Mouse (Mus musculus): ENCODE data around the gene Mustn1. TPM values are rescaled to one million over a fixed set of nuclear protein-coding genes. Genes with fewer than 3 reads are reported as not detected.
A peak's percentile ranks its signal among the peaks of the same experiment; 100 is the strongest.

Gene Mustn1
- polyA plus RNA-seq, 1 experiment from 2014 or later = 5.1 TPM

DNA sequence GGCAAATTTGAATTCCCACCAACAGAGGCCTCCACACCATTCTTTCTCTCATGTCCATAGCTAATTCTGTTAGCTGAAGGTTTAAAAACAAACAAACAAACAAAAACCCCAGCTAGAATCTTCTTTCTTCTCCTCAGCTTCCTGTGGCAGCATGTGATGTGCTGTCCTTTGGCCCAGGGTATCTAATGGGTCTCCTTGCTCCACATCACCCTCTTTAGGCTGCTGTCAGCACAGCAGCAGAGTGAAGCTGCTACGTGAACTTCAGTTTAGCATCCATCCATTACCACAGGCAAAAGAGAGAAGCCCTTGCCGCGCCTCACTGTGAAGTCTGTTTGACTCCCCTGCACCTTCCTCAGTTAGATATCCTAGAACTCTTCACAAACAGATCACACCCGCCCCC is 21.0 kb upstream of the Mustn1 start:
- no peak overlapping the region for H3K27ac ChIP-seq (ENCODE audit: low read depth)
- DNase-seq = peak; percentile 32
- ATAC-seq (ENCODE audit: insufficient read depth) = no peak
- TF ChIP-seq CTCF (IDR thresholded peaks at IDR 0.05; ENCODE audit: low read depth) = peak; percentile 38
- no peaks in the 10 kb centered on the region for H3K9me3 ChIP-seq (ENCODE audit: low read depth, low read length)
- no peaks in the 10 kb centered on the region for H3K4me1 ChIP-seq (ENCODE audit: insufficient read depth)
- no peaks in the 10 kb centered on the region for H3K36me3 ChIP-seq (ENCODE audit: insufficient read depth)
- no peaks in the 10 kb centered on the region for H3K27me3 ChIP-seq (ENCODE audit: insufficient read depth, low read length)
- no peak overlapping the region for H3K4me3 ChIP-seq (ENCODE audit: low read depth, low read length)
- H3K4me2 ChIP-seq = no peak overlapping the region
- WGBS = 67% methylated on average over 4 of the region's 4 CpGs
- H3K9ac ChIP-seq = no peak overlapping the region

DNA sequence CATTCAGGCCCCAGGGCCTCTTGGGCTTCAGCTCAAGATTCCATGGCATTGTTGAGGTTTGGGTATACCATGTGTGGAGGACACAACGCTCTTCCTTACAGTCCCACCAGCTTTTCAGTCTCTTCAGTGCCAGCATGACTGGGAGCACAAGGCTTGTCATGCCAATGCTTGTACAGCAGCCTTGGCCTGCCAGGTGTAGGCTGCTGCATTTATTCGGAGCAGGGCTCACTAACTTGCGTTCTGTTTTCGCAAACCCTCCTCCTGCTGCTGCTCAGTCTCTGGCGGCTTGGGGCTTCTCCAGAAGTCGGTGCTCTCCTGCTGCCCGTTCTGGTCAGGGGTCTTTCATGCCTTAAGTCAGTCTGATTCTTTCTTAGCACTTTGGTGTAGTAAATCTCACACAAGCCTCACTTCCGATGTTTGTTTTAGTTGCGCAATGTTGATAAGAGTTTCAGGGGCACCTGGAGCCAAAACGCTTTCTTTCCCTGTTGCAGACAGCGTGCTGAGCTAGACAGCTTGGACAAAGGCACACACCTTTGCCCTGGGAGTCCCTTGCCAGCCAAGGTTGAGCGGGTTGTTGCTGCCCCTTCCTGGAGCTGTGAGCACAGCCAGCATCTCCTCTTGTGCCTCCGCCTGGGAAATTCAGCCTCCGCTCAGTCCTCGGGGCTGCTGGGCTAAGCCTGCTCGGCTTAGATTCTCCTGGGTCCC is 17.4 kb upstream of the Mustn1 start:
- peak; percentile 41; the same call in 1 of the 2 replicates for ATAC-seq (ENCODE audit: insufficient read depth)
- Histone ChIP-seq H3K4me2 (peak overlapping the region; percentile 26), H3K27ac (ENCODE audit: low read depth) (no peak overlapping the region), H3K36me3 (ENCODE audit: insufficient read depth) (peaks cover 5% of the 10 kb centered on the region; the same call in 1 of the 2 replicates), H3K9me3 (ENCODE audit: low read depth, low read length) (no peaks in the 10 kb centered on the region), H3K4me1 (ENCODE audit: insufficient read depth) (no peaks in the 10 kb centered on the region), H3K27me3 (ENCODE audit: insufficient read depth, low read length) (no peaks in the 10 kb centered on the region), H3K4me3 (ENCODE audit: low read depth, low read length) (no peak overlapping the region), H3K9ac (0 out of 2 replicates have a peak overlapping the region, but pooled peaks have one; percentile 14)
- WGBS = 23% methylated on average over 16 of the region's 16 CpGs
- TF ChIP-seq CTCF (IDR thresholded peaks at IDR 0.05; ENCODE audit: low read depth) = no peak
- peak; percentile 62 for DNase-seq

DNA sequence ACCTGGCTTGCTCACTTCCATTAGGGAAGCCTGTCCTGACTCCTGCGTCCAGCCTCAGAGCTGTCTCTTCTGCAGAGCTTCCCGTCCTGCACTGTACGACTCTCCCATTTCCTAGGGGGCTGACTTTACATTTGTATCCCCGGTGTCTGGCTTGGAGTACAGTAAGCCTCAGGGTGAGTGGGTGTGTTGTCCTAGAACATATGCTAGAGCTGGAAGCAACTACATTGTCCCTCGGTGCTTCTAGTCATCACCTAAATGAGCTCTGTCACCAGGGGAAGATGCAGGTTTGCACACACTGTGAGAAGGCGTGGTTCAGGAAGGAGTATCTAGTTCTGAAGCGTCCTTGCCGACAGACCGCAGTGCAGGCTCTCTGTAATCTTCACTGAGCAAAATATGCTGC is 16.6 kb upstream of the Mustn1 start:
- no peak overlapping the region for H3K4me2 ChIP-seq
- H3K36me3 ChIP-seq (ENCODE audit: insufficient read depth) = peaks cover 10% of the 10 kb centered on the region; the same call in 1 of the 2 replicates
- no peaks in the 10 kb centered on the region for H3K9me3 ChIP-seq (ENCODE audit: low read depth, low read length)
- H3K4me3 ChIP-seq (ENCODE audit: low read depth, low read length) = no peak overlapping the region
- no peak for TF ChIP-seq CTCF (IDR thresholded peaks at IDR 0.05; ENCODE audit: low read depth)
- 68% methylated on average over 9 of the region's 9 CpGs for WGBS
- ATAC-seq (ENCODE audit: insufficient read depth) (no peak), DNase-seq (no peak)
- H3K27ac ChIP-seq (ENCODE audit: low read depth) = no peak overlapping the region
- H3K9ac ChIP-seq = no peak overlapping the region
- no peaks in the 10 kb centered on the region for H3K4me1 ChIP-seq (ENCODE audit: insufficient read depth)
- no peaks in the 10 kb centered on the region for H3K27me3 ChIP-seq (ENCODE audit: insufficient read depth, low read length)

DNA sequence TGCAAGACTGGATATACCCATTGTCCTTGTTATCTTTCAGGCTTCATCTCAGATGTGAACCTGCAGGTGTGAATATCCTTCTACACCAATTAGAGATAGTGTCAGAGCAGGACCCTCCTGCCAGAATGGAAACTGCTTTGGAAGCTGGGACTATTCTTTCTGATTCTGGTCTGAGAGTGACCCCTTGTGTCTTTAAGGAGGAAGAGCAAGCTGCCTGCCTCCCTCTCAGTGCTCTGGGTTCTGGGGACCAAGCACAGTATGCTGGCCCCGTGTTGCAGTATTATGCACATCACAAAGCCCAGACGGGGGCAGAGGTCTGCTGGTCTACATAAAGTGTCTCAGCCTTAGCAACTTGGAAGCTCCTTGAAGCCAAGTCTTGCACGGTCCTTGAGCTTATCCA is 13.7 kb upstream of the Mustn1 start:
- Histone ChIP-seq H3K27me3 (ENCODE audit: insufficient read depth, low read length) (no peaks in the 10 kb centered on the region), H3K9me3 (ENCODE audit: low read depth, low read length) (no peaks in the 10 kb centered on the region), H3K4me2 (no peak overlapping the region), H3K9ac (no peak overlapping the region), H3K27ac (ENCODE audit: low read depth) (no peak overlapping the region), H3K4me3 (ENCODE audit: low read depth, low read length) (no peak overlapping the region), H3K36me3 (ENCODE audit: insufficient read depth) (peaks cover 16% of the 10 kb centered on the region; the same call in 1 of the 2 replicates), H3K4me1 (ENCODE audit: insufficient read depth) (peaks cover 9% of the 10 kb centered on the region)
- TF ChIP-seq CTCF (IDR thresholded peaks at IDR 0.05; ENCODE audit: low read depth) = peak; percentile 74
- WGBS = 57% methylated on average over 3 of the region's 3 CpGs
- no peak for ATAC-seq (ENCODE audit: insufficient read depth)
- DNase-seq = peak; percentile 64

DNA sequence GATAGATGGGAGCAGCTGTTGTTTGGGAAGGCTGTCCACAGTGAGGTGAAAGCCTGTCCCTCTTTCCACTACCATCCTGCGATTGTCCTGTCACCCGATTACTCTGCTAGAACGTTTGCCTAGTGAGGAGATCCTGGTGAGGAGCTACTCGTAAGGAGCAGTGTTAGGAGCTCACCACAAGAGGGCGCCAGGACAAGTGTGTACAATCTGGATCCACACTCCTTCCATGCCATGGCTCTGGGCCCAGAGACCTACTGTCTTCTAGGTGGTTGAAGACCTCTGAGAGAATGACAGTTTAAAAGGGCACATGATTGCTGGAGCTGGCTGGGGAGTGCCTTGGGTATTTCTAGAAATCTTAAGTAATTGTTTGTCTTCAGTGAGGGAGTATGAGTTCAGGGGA is 12.0 kb upstream of the Mustn1 start:
- 22% methylated on average over 5 of the region's 5 CpGs for WGBS

DNA sequence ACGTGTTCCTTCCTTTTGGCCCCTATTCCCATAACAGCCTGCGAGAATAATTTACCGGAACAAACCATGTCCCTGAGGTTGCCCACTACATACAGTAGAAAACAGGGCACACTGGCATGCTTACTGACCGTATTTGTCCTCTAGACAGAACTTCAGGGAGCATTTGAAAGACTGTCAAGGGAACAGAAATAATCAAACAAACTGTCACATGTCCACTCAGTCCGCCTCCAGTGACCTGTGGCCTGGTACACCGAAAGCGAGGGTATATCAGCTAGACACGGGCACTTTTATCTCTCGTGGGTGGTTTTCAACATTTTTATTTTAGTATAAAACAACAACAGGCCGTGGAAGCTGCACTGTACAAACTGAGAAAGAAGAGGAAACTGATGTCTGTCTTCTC is 10.2 kb upstream of the Mustn1 start:
- Histone ChIP-seq H3K27ac (ENCODE audit: low read depth) (no peak overlapping the region), H3K36me3 (ENCODE audit: insufficient read depth) (peaks cover 40% of the 10 kb centered on the region)

More for the DNA sequence above, 12.0 kb upstream of the Mustn1 start:
- H3K4me1 ChIP-seq (ENCODE audit: insufficient read depth) = peaks cover 15% of the 10 kb centered on the region
- H3K9ac ChIP-seq = no peak overlapping the region
- ATAC-seq (ENCODE audit: insufficient read depth) (no peak), DNase-seq (peak; percentile 91)
- H3K36me3 ChIP-seq (ENCODE audit: insufficient read depth) = peaks cover 25% of the 10 kb centered on the region; the same call in 1 of the 2 replicates
- H3K4me3 ChIP-seq (ENCODE audit: low read depth, low read length) = no peak overlapping the region
- H3K9me3 ChIP-seq (ENCODE audit: low read depth, low read length) = no peaks in the 10 kb centered on the region
- H3K4me2 ChIP-seq = no peak overlapping the region
- H3K27me3 ChIP-seq (ENCODE audit: insufficient read depth, low read length) = no peaks in the 10 kb centered on the region
- H3K27ac ChIP-seq (ENCODE audit: low read depth) = no peak overlapping the region
- TF ChIP-seq CTCF (IDR thresholded peaks at IDR 0.05; ENCODE audit: low read depth) = peak; percentile 95

DNA sequence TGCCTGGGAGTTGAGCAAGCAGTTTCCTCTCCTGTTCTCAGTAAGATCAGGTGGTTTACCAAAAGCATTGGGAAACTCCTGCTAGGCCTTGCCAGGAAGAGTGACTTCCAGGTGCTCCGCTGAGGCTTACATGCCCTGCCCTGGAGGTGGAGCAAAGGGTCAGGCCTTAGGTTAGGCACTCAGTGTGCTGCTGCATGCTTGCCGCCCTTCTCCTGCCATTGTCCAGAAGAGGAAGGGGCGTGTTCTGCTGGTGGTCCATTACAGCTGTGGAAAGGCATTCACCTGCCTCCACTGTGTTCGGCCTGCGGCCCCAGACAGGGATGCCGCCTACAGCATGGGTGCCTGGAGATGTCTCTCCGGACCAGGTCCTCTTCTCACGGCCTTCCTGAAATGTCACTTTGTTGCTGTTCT is 9.6 kb upstream of the Mustn1 start:
- Histone ChIP-seq H3K9me3 (ENCODE audit: low read depth, low read length) (no peaks in the 10 kb centered on the region), H3K9ac (no peak overlapping the region), H3K27me3 (ENCODE audit: insufficient read depth, low read length) (no peaks in the 10 kb centered on the region), H3K4me1 (ENCODE audit: insufficient read depth) (peaks cover 24% of the 10 kb centered on the region), H3K4me2 (no peak overlapping the region), H3K36me3 (ENCODE audit: insufficient read depth) (peaks cover 46% of the 10 kb centered on the region), H3K4me3 (ENCODE audit: low read depth, low read length) (no peak overlapping the region), H3K27ac (ENCODE audit: low read depth) (peak overlapping the region; percentile 90)
- DNase-seq = no peak
- TF ChIP-seq CTCF (IDR thresholded peaks at IDR 0.05; ENCODE audit: low read depth) = no peak
- 81% methylated on average over 8 of the region's 8 CpGs for WGBS
- ATAC-seq (ENCODE audit: insufficient read depth) = 0 out of 2 replicates have a peak, but pooled peaks have one; percentile 4

More for the DNA sequence above, 10.2 kb upstream of the Mustn1 start:
- no peak for DNase-seq
- no peak for ATAC-seq (ENCODE audit: insufficient read depth)
- WGBS = 83% methylated on average over 10 of the region's 10 CpGs
- H3K9me3 ChIP-seq (ENCODE audit: low read depth, low read length) = no peaks in the 10 kb centered on the region
- no peak overlapping the region for H3K9ac ChIP-seq
- H3K4me2 ChIP-seq = no peak overlapping the region
- H3K4me3 ChIP-seq (ENCODE audit: low read depth, low read length) = no peak overlapping the region
- H3K4me1 ChIP-seq (ENCODE audit: insufficient read depth) = peaks cover 21% of the 10 kb centered on the region
- no peak for TF ChIP-seq CTCF (IDR thresholded peaks at IDR 0.05; ENCODE audit: low read depth)
- no peaks in the 10 kb centered on the region for H3K27me3 ChIP-seq (ENCODE audit: insufficient read depth, low read length)

All from lung, embryonic 14.5 days (tissue).